Mouse (Mus musculus) megakaryocyte, embryonic 14.5 days (primary cell): ENCODE measurements around the gene Golga2.

Experiments used
- FLI1 ChIP-seq: IDR thresholded peaks from 2 replicates; pipeline ENCODE4 v1.6.1; 2012; ENCODE audit warnings: low read length, inconsistent platforms, mixed read lengths
- GATA1 ChIP-seq: IDR thresholded peaks from 3 replicates; pipeline ENCODE4 v1.6.1; 2012; ENCODE audit warnings: mixed read lengths, low read length, inconsistent platforms, borderline replicate concordance

- TF ChIP-seq GATA1 (no peak), FLI1 (no peak)
These were observed 40.4 kb upstream of the Golga2 start for GRCm38 (mm10) chr2:32246741-32247140.
